Mouse (Mus musculus): ENCODE data around the gene Zfp932. TPM values are rescaled to one million over a fixed set of nuclear protein-coding genes. Genes with fewer than 3 reads are reported as not detected.

Gene Zfp932
- 1.0 TPM in 1 of 2 replicates, not detected in the other for polyA plus RNA-seq (2012; ENCODE audit: low replicate concordance)

GRCm38 (mm10) chr5:109996026-109996937 is at the start of gene Zfp932:
Gene Zfp932 (plus strand): TSS chr5:109996521.

Other genes starting within 250 kb of the Zfp932 start
- gene 4930522L14Rik, start 244.6 kb upstream of the Zfp932 start, polyA plus RNA-seq (2012; ENCODE audit: low replicate concordance), result not detected in 2 replicates
- 0.14 TPM in 1 of 2 replicates, not detected in the other for gene Gm15446, start 73.1 kb upstream of the Zfp932 start, polyA plus RNA-seq (2012; ENCODE audit: low replicate concordance)
- not detected in 2 replicates for gene Gm17655, start 76.0 kb downstream of the Zfp932 start, polyA plus RNA-seq (2012; ENCODE audit: low replicate concordance)
- gene Gm35315, start 97.9 kb downstream of the Zfp932 start, polyA plus RNA-seq (2012; ENCODE audit: low replicate concordance), result 0.16 TPM in 1 of 2 replicates, not detected in the other
- 0.07 and 0.09 TPM in 2 replicates for gene Plcxd1, start 103.4 kb downstream of the Zfp932 start, polyA plus RNA-seq (2012; ENCODE audit: low replicate concordance)
- 42.7 and 89.3 TPM in 2 replicates for gene Gtpbp6, start 111.7 kb downstream of the Zfp932 start, polyA plus RNA-seq (2012; ENCODE audit: low replicate concordance)
- 0.71 and 0.83 TPM in 2 replicates for gene Zfp605, start 113.6 kb downstream of the Zfp932 start, polyA plus RNA-seq (2012; ENCODE audit: low replicate concordance)
- gene Chfr, start 139.3 kb downstream of the Zfp932 start, polyA plus RNA-seq (2012; ENCODE audit: low replicate concordance), result 38.6 and 84.7 TPM in 2 replicates
- gene Golga3, start 180.2 kb downstream of the Zfp932 start, polyA plus RNA-seq (2012; ENCODE audit: low replicate concordance), result 0.50 and 3.7 TPM in 2 replicates
- 5.8 and 7.4 TPM in 2 replicates for gene Ankle2, start 234.5 kb downstream of the Zfp932 start, polyA plus RNA-seq (2012; ENCODE audit: low replicate concordance)